In the genomic region with DNA sequence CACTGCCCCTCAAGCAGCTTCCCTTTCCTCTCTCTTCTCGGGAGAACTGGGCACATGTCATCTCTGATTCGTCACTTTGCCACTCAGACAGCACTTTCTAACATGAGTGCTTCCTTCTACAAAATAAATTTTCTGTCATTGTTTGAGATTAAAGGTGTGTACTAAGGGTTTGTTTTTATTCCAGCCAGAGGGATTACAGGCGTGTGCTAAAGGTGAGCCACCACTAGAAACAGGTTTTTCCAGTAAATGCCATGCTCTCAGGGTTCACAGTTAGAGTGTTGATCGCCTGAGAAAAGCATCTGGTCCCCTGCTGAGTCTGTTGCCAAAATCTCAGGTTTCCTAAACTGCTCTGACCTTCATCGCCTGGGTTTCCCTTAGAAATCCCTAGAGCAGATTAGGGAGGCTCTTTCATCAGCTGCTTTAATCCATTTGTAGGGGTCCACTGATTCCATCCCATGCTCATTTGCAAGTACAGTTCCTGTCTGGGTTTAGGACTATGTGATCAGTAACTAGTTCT, we compare ENCODE assay signal across 17 mouse cellular contexts.
"Had no signal": no experiment of that assay in that cellular context is flagged by ENCODE, and none has a peak within 500 bp of the region (broad histone marks: within the 10 kb centered on the region; RNA-seq: fewer than 3 reads in every experiment).

No protein-coding gene starts in this region.

- H3K9ac ChIP-seq: limb, embryonic 12.5 days; liver, embryonic 13.5 days; liver, postnatal 0 days; lung, embryonic 15.5 days; midbrain, embryonic 15.5 days; neural tube, embryonic 12.5 days had no signal

- H3K4me3 ChIP-seq: limb, embryonic 12.5 days; liver, embryonic 13.5 days; lung, embryonic 15.5 days; midbrain, embryonic 15.5 days; neural tube, embryonic 12.5 days had no signal

- DNase-seq: kidney, adult 11 months; kidney, adult 9 months; kidney, postnatal 36 days; layer of hippocampus, adult 9-11 months; layer of hippocampus, postnatal 36 days; liver; liver, embryonic 13.5 days; liver, postnatal 0 days; right cerebral cortex, postnatal 4 days; thymus, adult 2 months; thymus, postnatal 25 days had no signal

- H3K27me3 ChIP-seq: limb, embryonic 12.5 days; liver, embryonic 13.5 days; lung, embryonic 15.5 days; midbrain, embryonic 15.5 days; neural tube, embryonic 12.5 days had no signal

- ATAC-seq: liver, postnatal 0 days; midbrain, embryonic 15.5 days had no signal

- H3K27ac ChIP-seq: kidney, postnatal 0 days; limb, embryonic 12.5 days; liver, embryonic 13.5 days; lung, embryonic 15.5 days; midbrain, embryonic 15.5 days; neural tube, embryonic 12.5 days had no signal

- H3K9me3 ChIP-seq: limb, embryonic 12.5 days; liver, embryonic 13.5 days; lung, embryonic 15.5 days; midbrain, embryonic 15.5 days; neural tube, embryonic 12.5 days had no signal

- H3K4me2 ChIP-seq: limb, embryonic 12.5 days; liver, embryonic 13.5 days; lung, embryonic 15.5 days; midbrain, embryonic 11.5 days; midbrain, embryonic 15.5 days; neural tube, embryonic 12.5 days had no signal
